Mouse (Mus musculus) E14TG2a.4 (cell line): ENCODE data around the gene 2900026A02Rik.

Experiments
- CTCF ChIP-seq: conservative IDR thresholded peaks from 2 replicates; pipeline ENCODE4 v1.5.1; 2014; ENCODE audit warnings: low read length
- POU5F1 ChIP-seq: IDR thresholded peaks from 2 replicates; pipeline ENCODE4 v1.6.1; 2014; ENCODE audit warnings: low read length, borderline replicate concordance

DNA sequence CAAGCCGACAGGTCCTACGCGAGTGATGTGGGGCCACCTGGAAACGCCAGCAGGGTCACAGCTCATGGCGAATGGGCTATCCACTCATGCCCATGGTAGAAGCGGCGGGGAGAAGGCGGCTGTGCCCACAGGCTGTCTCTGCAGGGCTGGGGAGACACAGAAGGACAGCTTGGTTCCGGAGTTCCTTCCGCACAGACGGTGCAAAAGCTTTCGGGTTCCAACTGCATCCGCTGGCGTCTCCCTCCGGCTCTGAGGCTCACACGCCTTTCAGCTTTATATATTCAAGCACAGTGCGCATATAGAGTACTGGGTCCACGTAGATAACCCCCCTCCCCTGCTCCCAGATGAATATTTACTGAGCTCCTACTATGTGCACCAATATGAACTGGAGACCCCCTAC is 27.3 kb downstream of the 2900026A02Rik start:
- TF ChIP-seq CTCF = no peak
- TF ChIP-seq POU5F1 = no peak
